Mouse (Mus musculus) heart, postnatal 25 days (tissue): ENCODE results near the gene Irx4. TPM values are rescaled to one million over a fixed set of nuclear protein-coding genes. Genes with fewer than 3 reads are reported as not detected.

Experiments used
- DNase-seq: peaks from one replicate; pipeline ENCODE4 v3.0.0; 2022; ENCODE audit warnings: low spot score
- intact Hi-C: fragments of 180-260 bp; cut with DNase I; formaldehyde crosslinking; loops from one replicate; pipeline ENCODE4 v1.15.1; 2025
- total RNA-seq, 2 experiments: library from RNA; stranded (reverse); gene quantifications; 2 replicates each; pipeline ENCODE4 v1.2.3; 2021

Irx4 gene
- total RNA-seq, 2 experiments from 2014 or later: 26.0 to 27.0 TPM

GRCm38 (mm10) chr13:73310183-73310929, 50.1 kb downstream of the Irx4 start:
- intact Hi-C loops: loop anchor here (2.0 kb wide), 1 partner anchor 150 kb away; no protein-coding TSS in a partner anchor
- DNase-seq: no peak

Other genes starting within 250 kb of the Irx4 start
- gene Mrpl36, start 68.0 kb downstream of the Irx4 start, total RNA-seq: 10 to 100 TPM; 52.7 to 54.5 TPM
- gene Ndufs6, start 68.1 kb downstream of the Irx4 start, total RNA-seq: 1,000 to 10,000 TPM; 1,182 to 1,218 TPM
- 1 to 10 TPM; 7.6 to 8.4 TPM for gene Lpcat1, start 206.7 kb downstream of the Irx4 start, total RNA-seq